Mouse (Mus musculus): ENCODE results near the gene Tfb2m. TPM values are rescaled to one million over a fixed set of nuclear protein-coding genes. Genes with fewer than 3 reads are reported as not detected.

Gene Tfb2m
- polyA plus RNA-seq, 1 experiment from 2014 or later: 27.1 TPM

DNA sequence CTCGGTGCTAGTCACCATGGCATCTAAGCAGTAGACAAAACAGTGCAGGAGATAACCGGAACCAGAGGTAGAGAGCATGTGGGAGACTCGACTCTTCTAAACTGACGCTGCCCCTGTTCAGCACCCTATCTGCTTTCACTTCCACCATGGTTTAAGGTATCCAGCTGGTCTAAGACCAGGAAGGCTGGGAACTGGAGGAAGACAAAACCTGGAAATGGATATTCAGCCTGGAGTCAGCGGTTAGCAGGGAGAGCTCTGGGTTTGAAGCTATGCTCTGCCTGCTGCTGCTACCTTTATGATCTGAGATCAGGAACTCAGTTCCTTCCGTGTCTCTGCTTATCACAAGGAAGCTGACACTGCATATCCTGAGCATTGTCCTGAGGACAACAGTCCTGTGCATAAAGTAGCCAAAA is 36.0 kb upstream of the Tfb2m start:
- H3K4me3 ChIP-seq (ENCODE audit: low read depth, low read length): no peak overlapping the region
- no peak overlapping the region for H3K27ac ChIP-seq (ENCODE audit: low read depth, low read length)
- DNase-seq (ENCODE audit: low spot score, missing footprints) (no peak), ATAC-seq (ENCODE audit: low FRiP score) (no peak)
- H3K36me3 ChIP-seq (ENCODE audit: control insufficient read depth, insufficient read depth, low read length): peaks cover 4% of the 10 kb centered on the region; the same call in 1 of the 2 replicates
- H3K27me3 ChIP-seq (ENCODE audit: control insufficient read depth, insufficient read depth, low read length): no peaks in the 10 kb centered on the region
- H3K9me3 ChIP-seq (ENCODE audit: control insufficient read depth, low read length): no peaks in the 10 kb centered on the region
- H3K9ac ChIP-seq (ENCODE audit: low read length): no peak overlapping the region
- WGBS: 79% methylated on average over 6 of the region's 6 CpGs
- H3K4me1 ChIP-seq (ENCODE audit: control insufficient read depth, insufficient read depth, low read length): no peaks in the 10 kb centered on the region
- H3K4me2 ChIP-seq: no peak overlapping the region

GRCm38 (mm10) chr1:179581422-179581821 is 35.4 kb upstream of the Tfb2m start:
- Histone ChIP-seq H3K4me3 (ENCODE audit: low read depth, low read length) (no peak overlapping the region), H3K27me3 (ENCODE audit: control insufficient read depth, insufficient read depth, low read length) (no peaks in the 10 kb centered on the region), H3K9ac (ENCODE audit: low read length) (no peak overlapping the region), H3K27ac (ENCODE audit: low read depth, low read length) (no peak overlapping the region), H3K36me3 (ENCODE audit: control insufficient read depth, insufficient read depth, low read length) (peaks cover 4% of the 10 kb centered on the region; the same call in 1 of the 2 replicates), H3K4me1 (ENCODE audit: control insufficient read depth, insufficient read depth, low read length) (no peaks in the 10 kb centered on the region), H3K4me2 (no peak overlapping the region), H3K9me3 (ENCODE audit: control insufficient read depth, low read length) (no peaks in the 10 kb centered on the region)
- 95% methylated on average over 10 of the region's 10 CpGs for WGBS
- ATAC-seq (ENCODE audit: low FRiP score) (no peak), DNase-seq (ENCODE audit: low spot score, missing footprints) (no peak)

GRCm38 (mm10) chr1:179580200-179580599 is 34.1 kb upstream of the Tfb2m start:
- no peak overlapping the region for H3K9ac ChIP-seq (ENCODE audit: low read length)
- H3K36me3 ChIP-seq (ENCODE audit: control insufficient read depth, insufficient read depth, low read length): peaks cover 4% of the 10 kb centered on the region; the same call in 1 of the 2 replicates
- DNase-seq (ENCODE audit: low spot score, missing footprints): no peak
- H3K27me3 ChIP-seq (ENCODE audit: control insufficient read depth, insufficient read depth, low read length): no peaks in the 10 kb centered on the region
- no peaks in the 10 kb centered on the region for H3K9me3 ChIP-seq (ENCODE audit: control insufficient read depth, low read length)
- no peak overlapping the region for H3K27ac ChIP-seq (ENCODE audit: low read depth, low read length)
- WGBS: 81% methylated on average over 8 of the region's 8 CpGs
- H3K4me1 ChIP-seq (ENCODE audit: control insufficient read depth, insufficient read depth, low read length): no peaks in the 10 kb centered on the region
- no peak overlapping the region for H3K4me2 ChIP-seq
- no peak for ATAC-seq (ENCODE audit: low FRiP score)
- no peak overlapping the region for H3K4me3 ChIP-seq (ENCODE audit: low read depth, low read length)

GRCm38 (mm10) chr1:179578625-179579024 is 32.6 kb upstream of the Tfb2m start:
- Histone ChIP-seq H3K4me1 (ENCODE audit: control insufficient read depth, insufficient read depth, low read length) (no peaks in the 10 kb centered on the region), H3K9me3 (ENCODE audit: control insufficient read depth, low read length) (no peaks in the 10 kb centered on the region), H3K9ac (ENCODE audit: low read length) (no peak overlapping the region), H3K4me3 (ENCODE audit: low read depth, low read length) (no peak overlapping the region), H3K36me3 (ENCODE audit: control insufficient read depth, insufficient read depth, low read length) (peaks cover 4% of the 10 kb centered on the region; the same call in 1 of the 2 replicates), H3K27me3 (ENCODE audit: control insufficient read depth, insufficient read depth, low read length) (no peaks in the 10 kb centered on the region), H3K4me2 (no peak overlapping the region), H3K27ac (ENCODE audit: low read depth, low read length) (no peak overlapping the region)
- 81% methylated on average over 6 of the region's 6 CpGs for WGBS
- ATAC-seq (ENCODE audit: low FRiP score) (no peak), DNase-seq (ENCODE audit: low spot score, missing footprints) (no peak)

GRCm38 (mm10) chr1:179573650-179574206 is 27.7 kb upstream of the Tfb2m start:
- no peaks in the 10 kb centered on the region for H3K9me3 ChIP-seq (ENCODE audit: control insufficient read depth, low read length)
- H3K4me3 ChIP-seq (ENCODE audit: low read depth, low read length): no peak overlapping the region
- no peak overlapping the region for H3K27ac ChIP-seq (ENCODE audit: low read depth, low read length)
- H3K36me3 ChIP-seq (ENCODE audit: control insufficient read depth, insufficient read depth, low read length): no peaks in the 10 kb centered on the region
- 78% methylated on average over 6 of the region's 6 CpGs for WGBS
- H3K9ac ChIP-seq (ENCODE audit: low read length): no peak overlapping the region
- no peak for ATAC-seq (ENCODE audit: low FRiP score)
- H3K4me2 ChIP-seq: no peak overlapping the region
- no peaks in the 10 kb centered on the region for H3K27me3 ChIP-seq (ENCODE audit: control insufficient read depth, insufficient read depth, low read length)
- no peaks in the 10 kb centered on the region for H3K4me1 ChIP-seq (ENCODE audit: control insufficient read depth, insufficient read depth, low read length)
- DNase-seq (ENCODE audit: low spot score, missing footprints): no peak

- Histone ChIP-seq H3K9me3 (ENCODE audit: control insufficient read depth, low read length) (no peaks in the 10 kb centered on the region), H3K36me3 (ENCODE audit: control insufficient read depth, insufficient read depth, low read length) (no peaks in the 10 kb centered on the region), H3K27me3 (ENCODE audit: control insufficient read depth, insufficient read depth, low read length) (no peaks in the 10 kb centered on the region), H3K4me3 (ENCODE audit: low read depth, low read length) (no peak overlapping the region), H3K4me2 (no peak overlapping the region), H3K27ac (ENCODE audit: low read depth, low read length) (no peak overlapping the region), H3K4me1 (ENCODE audit: control insufficient read depth, insufficient read depth, low read length) (peaks cover 5% of the 10 kb centered on the region), H3K9ac (ENCODE audit: low read length) (no peak overlapping the region)
- no peak for ATAC-seq (ENCODE audit: low FRiP score)
- 90% methylated on average over 4 of the region's 4 CpGs for WGBS
- no peak for DNase-seq (ENCODE audit: low spot score, missing footprints)
These were observed 25.6 kb upstream of the Tfb2m start for GRCm38 (mm10) chr1:179571686-179572085.

- WGBS: 94% methylated on average over 1 of the region's 1 CpGs
- H3K27ac ChIP-seq (ENCODE audit: low read depth, low read length): no peak overlapping the region
- no peaks in the 10 kb centered on the region for H3K9me3 ChIP-seq (ENCODE audit: control insufficient read depth, low read length)
- H3K27me3 ChIP-seq (ENCODE audit: control insufficient read depth, insufficient read depth, low read length): no peaks in the 10 kb centered on the region
- no peaks in the 10 kb centered on the region for H3K36me3 ChIP-seq (ENCODE audit: control insufficient read depth, insufficient read depth, low read length)
- H3K4me2 ChIP-seq: no peak overlapping the region
- no peak for DNase-seq (ENCODE audit: low spot score, missing footprints)
- H3K4me3 ChIP-seq (ENCODE audit: low read depth, low read length): no peak overlapping the region
- ATAC-seq (ENCODE audit: low FRiP score): no peak
- peaks cover 5% of the 10 kb centered on the region for H3K4me1 ChIP-seq (ENCODE audit: control insufficient read depth, insufficient read depth, low read length)
- H3K9ac ChIP-seq (ENCODE audit: low read length): no peak overlapping the region
These were observed 24.4 kb upstream of the Tfb2m start for GRCm38 (mm10) chr1:179570482-179570881.

- ATAC-seq (ENCODE audit: low FRiP score) (no peak), DNase-seq (ENCODE audit: low spot score, missing footprints) (no peak)
- Histone ChIP-seq H3K27me3 (ENCODE audit: control insufficient read depth, insufficient read depth, low read length) (no peaks in the 10 kb centered on the region), H3K9me3 (ENCODE audit: control insufficient read depth, low read length) (no peaks in the 10 kb centered on the region), H3K4me2 (no peak overlapping the region), H3K4me3 (ENCODE audit: low read depth, low read length) (no peak overlapping the region), H3K36me3 (ENCODE audit: control insufficient read depth, insufficient read depth, low read length) (no peaks in the 10 kb centered on the region), H3K4me1 (ENCODE audit: control insufficient read depth, insufficient read depth, low read length) (peaks cover 5% of the 10 kb centered on the region), H3K9ac (ENCODE audit: low read length) (no peak overlapping the region), H3K27ac (ENCODE audit: low read depth, low read length) (no peak overlapping the region)
- 85% methylated on average over 4 of the region's 4 CpGs for WGBS
These were observed 22.8 kb upstream of the Tfb2m start for GRCm38 (mm10) chr1:179568690-179569398.

GRCm38 (mm10) chr1:179567558-179567957 is 21.5 kb upstream of the Tfb2m start:
- no peaks in the 10 kb centered on the region for H3K9me3 ChIP-seq (ENCODE audit: control insufficient read depth, low read length)
- H3K9ac ChIP-seq (ENCODE audit: low read length): no peak overlapping the region
- H3K4me1 ChIP-seq (ENCODE audit: control insufficient read depth, insufficient read depth, low read length): peaks cover 5% of the 10 kb centered on the region
- peak; percentile 80 for ATAC-seq (ENCODE audit: low FRiP score)
- peak overlapping the region; percentile 48 for H3K27ac ChIP-seq (ENCODE audit: low read depth, low read length)
- 68% methylated on average over 7 of the region's 7 CpGs for WGBS
- no peak for DNase-seq (ENCODE audit: low spot score, missing footprints)
- H3K4me2 ChIP-seq: no peak overlapping the region
- no peaks in the 10 kb centered on the region for H3K27me3 ChIP-seq (ENCODE audit: control insufficient read depth, insufficient read depth, low read length)
- no peak overlapping the region for H3K4me3 ChIP-seq (ENCODE audit: low read depth, low read length)
- H3K36me3 ChIP-seq (ENCODE audit: control insufficient read depth, insufficient read depth, low read length): no peaks in the 10 kb centered on the region

Measured in midbrain, embryonic 11.5 days (tissue).